Mouse (Mus musculus): Measurements from ENCODE around the gene Pkn1. TPM values are rescaled to one million over a fixed set of nuclear protein-coding genes. Genes with fewer than 3 reads are reported as not detected.

Gene Pkn1
- total RNA-seq, 1 experiment, result 24.7 TPM

DNA sequence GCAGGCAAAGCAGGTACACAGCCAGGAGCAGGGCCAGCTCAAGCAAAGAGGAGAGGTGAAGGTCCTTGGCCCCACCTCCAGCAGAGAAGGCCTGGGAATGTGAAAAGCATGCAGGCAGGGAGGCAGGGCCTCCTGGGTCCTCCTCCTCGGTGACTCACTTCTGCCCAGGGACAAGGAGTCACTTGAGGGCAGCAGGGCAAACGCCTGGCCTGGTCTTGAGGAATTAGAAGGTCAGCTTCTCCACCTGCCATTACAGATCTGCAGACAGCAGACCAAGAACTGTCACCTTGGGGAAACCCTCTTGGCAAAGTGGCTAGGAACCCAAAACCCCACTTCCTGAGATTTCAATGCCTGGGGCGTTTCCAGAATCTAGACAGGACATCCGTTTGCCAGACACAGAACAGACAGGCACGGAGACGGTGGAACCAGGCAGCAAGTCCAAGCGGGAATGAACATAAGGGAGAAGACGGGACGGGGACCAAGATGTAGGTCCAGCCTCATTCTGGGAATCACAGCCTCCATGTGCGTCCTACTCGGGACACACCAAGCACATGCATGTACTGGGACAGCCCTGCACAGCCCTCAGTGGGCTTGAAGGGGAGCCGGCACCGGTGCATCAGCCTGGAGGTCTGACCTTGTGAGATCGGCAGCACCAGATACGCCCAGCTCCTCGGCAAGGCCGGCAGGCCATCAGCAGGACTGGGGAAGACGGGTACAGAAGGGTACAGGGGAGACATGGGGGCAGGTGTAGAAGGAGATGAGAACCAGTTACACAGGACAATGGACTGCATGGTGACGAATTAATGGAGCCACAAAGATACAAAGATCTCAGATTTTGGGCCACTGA lies 1.4 kb downstream of the Pkn1 start:
- H3K9me3 ChIP-seq (ENCODE audit: control insufficient read depth, insufficient read depth, low read depth, low read length), result no peaks in the 10 kb centered on the region
- no peak for DNase-seq (ENCODE audit: low read depth, low spot score)
- no peak overlapping the region for H3K27ac ChIP-seq (ENCODE audit: insufficient read depth, low read depth, low read length, poor library complexity, severe bottlenecking)
- no peaks in the 10 kb centered on the region; the same call in 1 of the 2 replicates for H3K36me3 ChIP-seq (ENCODE audit: control insufficient read depth, insufficient read depth, low read length, poor library complexity, severe bottlenecking)
- in situ Hi-C loops (cut with MboI; ENCODE audit: low sequenced_read_pairs in 2 of 2, unreplicated experiment in 2 of 2), result no loop called here
- H3K4me3 ChIP-seq (ENCODE audit: insufficient read depth in 1 of 2, low read depth in 1 of 2, low read length in 2 of 2, poor library complexity in 1 of 2, severe bottlenecking in 1 of 2), result peak overlapping the region; percentile 86 to 97; a peak in 2 of 4 replicates
- TF ChIP-seq HCFC1 (IDR thresholded peaks at IDR 0.05; ENCODE audit: borderline replicate concordance, insufficient read depth, low read length), result no peak
- TF ChIP-seq ZNF384 (IDR thresholded peaks at IDR 0.05; ENCODE audit: low read depth, low read length), result no peak
- no peak for TF ChIP-seq CHD2 (IDR thresholded peaks at IDR 0.05; ENCODE audit: low read depth, low read length)
- TF ChIP-seq MAFK (IDR thresholded peaks at IDR 0.05; ENCODE audit: insufficient read depth, low read depth, low read length), result no peak
- no peak for TF ChIP-seq ZC3H11A (IDR thresholded peaks at IDR 0.05; ENCODE audit: borderline replicate concordance, low read depth, low read length)
- H3K4me1 ChIP-seq (ENCODE audit: control insufficient read depth in 2 of 2, insufficient read depth in 2 of 2, low read length in 2 of 2, poor library complexity in 1 of 2), result peaks cover 4 to 16% of the 10 kb centered on the region in 2 experiments; a peak in 3 of 4 replicates
- no peak overlapping the region for H3K9ac ChIP-seq (ENCODE audit: insufficient read depth, low read depth, low read length, poor library complexity, severe bottlenecking)

DNA sequence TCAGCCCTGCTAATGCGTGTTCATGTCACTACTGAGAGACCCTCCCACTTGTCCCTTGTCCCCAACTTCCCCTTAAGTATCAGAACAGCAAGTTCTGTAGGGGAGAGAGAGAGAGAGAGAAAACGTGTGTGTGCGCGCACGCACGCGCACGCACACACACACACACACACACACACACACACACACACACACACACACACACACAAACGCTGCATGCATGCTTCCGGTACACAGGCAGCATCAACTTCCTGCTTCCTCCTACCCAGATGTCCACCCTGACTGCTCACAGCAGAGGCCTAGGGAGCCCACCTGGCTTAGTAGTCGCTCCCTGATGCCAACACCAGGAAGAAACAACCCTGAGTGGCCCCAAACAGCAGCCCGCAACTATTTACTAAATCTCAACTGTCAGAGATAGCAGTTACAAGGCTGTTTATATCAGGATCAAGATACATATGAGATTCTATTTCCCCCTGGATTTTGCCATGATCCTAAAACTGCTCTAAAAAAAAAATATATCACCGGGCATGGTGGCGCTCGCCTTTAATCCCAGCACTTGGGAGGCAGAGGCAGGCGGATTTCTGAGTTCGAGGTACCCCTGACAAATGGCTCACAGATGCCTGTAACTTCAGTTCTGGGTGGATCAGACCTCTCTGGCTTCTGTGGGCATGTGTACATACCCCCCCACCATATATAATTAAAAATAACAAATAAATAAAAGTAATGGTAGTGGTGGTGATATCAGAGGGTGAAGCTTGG lies 3.5 kb downstream of the Pkn1 start:
- Histone ChIP-seq H3K4me3 (ENCODE audit: insufficient read depth in 1 of 2, low read depth in 1 of 2, low read length in 2 of 2, poor library complexity in 1 of 2, severe bottlenecking in 1 of 2) (no peak overlapping the region), H3K9ac (ENCODE audit: insufficient read depth, low read depth, low read length, poor library complexity, severe bottlenecking) (no peak overlapping the region), H3K4me1 (ENCODE audit: control insufficient read depth in 2 of 2, insufficient read depth in 2 of 2, low read length in 2 of 2, poor library complexity in 1 of 2) (peaks cover 4 to 18% of the 10 kb centered on the region in 2 experiments; a peak in 3 of 4 replicates), H3K36me3 (ENCODE audit: control insufficient read depth, insufficient read depth, low read length, poor library complexity, severe bottlenecking) (peaks cover 6% of the 10 kb centered on the region; the same call in 1 of the 2 replicates), H3K27ac (ENCODE audit: insufficient read depth, low read depth, low read length, poor library complexity, severe bottlenecking) (no peak overlapping the region), H3K9me3 (ENCODE audit: control insufficient read depth, insufficient read depth, low read depth, low read length) (no peaks in the 10 kb centered on the region)
- in situ Hi-C loops (cut with MboI; ENCODE audit: low sequenced_read_pairs in 2 of 2, unreplicated experiment in 2 of 2), result no loop called here
- no peak for DNase-seq (ENCODE audit: low read depth, low spot score)
- no peak for TF ChIP-seq MAFK (IDR thresholded peaks at IDR 0.05; ENCODE audit: insufficient read depth, low read depth, low read length)
- no peak for TF ChIP-seq HCFC1 (IDR thresholded peaks at IDR 0.05; ENCODE audit: borderline replicate concordance, insufficient read depth, low read length)
- TF ChIP-seq ZNF384 (IDR thresholded peaks at IDR 0.05; ENCODE audit: low read depth, low read length), result no peak

DNA sequence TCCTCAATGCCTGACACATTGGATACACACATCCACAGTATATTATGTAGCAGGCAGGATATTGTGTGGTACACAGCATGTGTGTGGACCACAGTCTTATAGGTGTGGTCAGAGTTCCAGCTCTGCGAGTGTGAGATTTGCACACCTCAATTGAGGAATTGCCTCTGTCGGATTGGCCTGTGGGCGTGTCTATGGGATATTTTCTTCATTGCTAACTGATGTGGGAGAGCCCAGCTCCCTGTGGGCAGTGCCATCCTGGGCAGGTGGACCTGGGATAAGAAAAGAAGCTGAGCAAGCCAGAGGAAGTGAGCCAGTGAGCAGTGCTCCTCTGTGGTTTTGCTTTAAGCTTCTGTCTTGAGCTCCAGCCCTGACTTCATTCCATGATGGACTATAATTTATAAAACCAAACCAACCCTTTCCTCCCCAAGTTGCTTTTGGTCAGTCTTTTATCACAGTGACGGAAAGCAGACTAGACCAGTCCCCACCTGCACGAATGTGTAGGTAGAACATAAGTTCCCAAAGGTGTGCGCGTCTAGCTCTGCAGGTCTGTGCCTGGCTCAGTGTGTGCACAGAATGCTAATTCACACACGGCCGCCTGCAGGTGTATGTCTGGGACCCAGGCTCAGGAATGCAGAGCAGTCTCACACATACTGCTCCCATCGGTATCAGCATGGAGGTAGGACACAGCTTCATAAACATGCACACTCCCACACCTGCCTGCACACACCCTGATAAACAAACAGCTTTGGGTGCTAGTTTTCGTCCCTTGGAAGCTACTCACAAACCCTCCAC lies 4.4 kb downstream of the Pkn1 start:
- Histone ChIP-seq H3K9ac (ENCODE audit: insufficient read depth, low read depth, low read length, poor library complexity, severe bottlenecking) (no peak overlapping the region), H3K36me3 (ENCODE audit: control insufficient read depth, insufficient read depth, low read length, poor library complexity, severe bottlenecking) (peaks cover 6% of the 10 kb centered on the region; the same call in 1 of the 2 replicates), H3K4me1 (ENCODE audit: control insufficient read depth in 2 of 2, insufficient read depth in 2 of 2, low read length in 2 of 2, poor library complexity in 1 of 2) (peaks cover 3 to 18% of the 10 kb centered on the region in 2 experiments; a peak in 3 of 4 replicates), H3K9me3 (ENCODE audit: control insufficient read depth, insufficient read depth, low read depth, low read length) (no peaks in the 10 kb centered on the region), H3K4me3 (ENCODE audit: insufficient read depth in 1 of 2, low read depth in 1 of 2, low read length in 2 of 2, poor library complexity in 1 of 2, severe bottlenecking in 1 of 2) (no peak overlapping the region), H3K27ac (ENCODE audit: insufficient read depth, low read depth, low read length, poor library complexity, severe bottlenecking) (no peak overlapping the region)
- TF ChIP-seq HCFC1 (IDR thresholded peaks at IDR 0.05; ENCODE audit: borderline replicate concordance, insufficient read depth, low read length) (no peak), MAFK (IDR thresholded peaks at IDR 0.05; ENCODE audit: insufficient read depth, low read depth, low read length) (no peak), ZC3H11A (IDR thresholded peaks at IDR 0.05; ENCODE audit: borderline replicate concordance, low read depth, low read length) (no peak), ZNF384 (IDR thresholded peaks at IDR 0.05; ENCODE audit: low read depth, low read length) (no peak), CHD2 (IDR thresholded peaks at IDR 0.05; ENCODE audit: low read depth, low read length) (no peak)
- DNase-seq (ENCODE audit: low read depth, low spot score), result no peak
- in situ Hi-C loops (cut with MboI; ENCODE audit: low sequenced_read_pairs in 2 of 2, unreplicated experiment in 2 of 2), result no loop called here

GRCm38 (mm10) chr8:83693609-83694236 lies 5.3 kb downstream of the Pkn1 start:
- no peaks in the 10 kb centered on the region for H3K9me3 ChIP-seq (ENCODE audit: control insufficient read depth, insufficient read depth, low read depth, low read length)
- TF ChIP-seq CHD2 (IDR thresholded peaks at IDR 0.05; ENCODE audit: low read depth, low read length), result no peak
- TF ChIP-seq MAFK (IDR thresholded peaks at IDR 0.05; ENCODE audit: insufficient read depth, low read depth, low read length), result no peak
- no peak for TF ChIP-seq HCFC1 (IDR thresholded peaks at IDR 0.05; ENCODE audit: borderline replicate concordance, insufficient read depth, low read length)
- TF ChIP-seq ZNF384 (IDR thresholded peaks at IDR 0.05; ENCODE audit: low read depth, low read length), result no peak
- no peak for TF ChIP-seq ZC3H11A (IDR thresholded peaks at IDR 0.05; ENCODE audit: borderline replicate concordance, low read depth, low read length)
- in situ Hi-C loops (cut with MboI; ENCODE audit: low sequenced_read_pairs in 2 of 2, unreplicated experiment in 2 of 2), result no loop called here
- peaks cover 6% of the 10 kb centered on the region; the same call in 1 of the 2 replicates for H3K36me3 ChIP-seq (ENCODE audit: control insufficient read depth, insufficient read depth, low read length, poor library complexity, severe bottlenecking)
- no peak overlapping the region for H3K27ac ChIP-seq (ENCODE audit: insufficient read depth, low read depth, low read length, poor library complexity, severe bottlenecking)
- H3K4me3 ChIP-seq (ENCODE audit: insufficient read depth in 1 of 2, low read depth in 1 of 2, low read length in 2 of 2, poor library complexity in 1 of 2, severe bottlenecking in 1 of 2), result no peak overlapping the region
- peaks cover 0 to 18% of the 10 kb centered on the region in 2 experiments; a peak in 2 of 4 replicates for H3K4me1 ChIP-seq (ENCODE audit: control insufficient read depth in 2 of 2, insufficient read depth in 2 of 2, low read length in 2 of 2, poor library complexity in 1 of 2)
- DNase-seq (ENCODE audit: low read depth, low spot score), result no peak
- H3K9ac ChIP-seq (ENCODE audit: insufficient read depth, low read depth, low read length, poor library complexity, severe bottlenecking), result no peak overlapping the region

Data from ES-E14 (cell line).